Mouse (Mus musculus) CH12F3 (cell line): ENCODE results near the gene Scrn3.

Source experiments
- in situ Hi-C: fragments of 300-500 bp; cut with MboI; formaldehyde crosslinking; loops from 2 replicates; pipeline ENCODE4 v1.14.3; 2020; ENCODE audit warnings: low sequenced_read_pairs

Gene Scrn3

DNA sequence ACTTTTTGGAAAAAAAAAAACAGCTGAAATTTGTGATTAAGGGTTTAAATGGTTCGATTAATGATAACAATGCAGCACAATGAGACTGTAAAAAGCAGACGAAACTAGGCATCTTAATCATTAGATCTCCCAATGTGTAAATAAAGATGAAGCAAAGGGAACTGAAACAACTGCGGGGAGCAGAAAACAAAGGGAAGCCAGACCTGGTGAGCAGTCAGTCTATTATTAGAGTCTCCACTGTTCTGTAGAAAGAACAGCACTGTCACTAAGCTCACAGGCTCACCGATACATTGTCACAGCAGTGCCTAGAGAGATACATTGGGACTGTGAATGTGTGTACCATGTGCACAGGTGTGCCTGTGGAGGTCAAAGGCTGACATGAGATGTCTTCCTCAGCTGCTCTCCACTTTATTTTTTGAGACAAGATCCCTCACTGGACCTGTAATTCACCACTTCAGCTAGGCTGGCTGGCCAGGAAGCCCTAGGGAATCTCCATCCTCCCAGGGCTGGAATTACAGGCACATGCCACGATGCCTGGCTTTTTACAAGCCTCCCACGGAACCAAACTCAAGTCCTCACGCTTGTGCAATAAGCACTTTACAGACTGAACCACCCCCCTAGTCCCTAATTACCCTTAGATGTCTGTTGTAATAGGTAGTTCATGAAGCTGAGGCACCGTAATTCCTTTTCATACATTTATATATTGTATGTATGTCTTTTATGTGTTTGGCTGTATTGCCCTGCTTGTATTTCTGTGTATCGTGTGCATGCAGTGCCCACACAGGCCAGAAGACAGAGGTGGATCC lies 59.3 kb downstream of the Scrn3 start:
- in situ Hi-C loops, result no loop called here

DNA sequence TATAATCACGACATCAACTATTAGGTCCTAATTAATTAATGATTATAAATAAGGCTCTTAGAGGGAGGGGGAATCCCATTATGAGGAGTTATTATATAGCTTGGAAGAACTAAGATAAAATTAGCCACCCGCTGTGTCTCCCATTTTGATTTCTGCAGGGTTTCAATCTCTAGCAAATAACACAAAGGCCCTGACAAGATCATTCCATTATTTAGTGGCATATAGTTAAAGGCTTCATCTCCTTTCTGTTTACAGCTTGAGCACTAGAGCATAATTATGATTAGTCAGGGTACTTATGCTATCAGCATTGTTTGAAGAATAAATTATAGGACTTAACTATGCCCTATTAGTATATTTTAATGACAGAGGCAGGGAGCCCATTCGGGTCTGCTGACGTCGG lies 65.9 kb downstream of the Scrn3 start:
- in situ Hi-C loops, result no loop called here

DNA sequence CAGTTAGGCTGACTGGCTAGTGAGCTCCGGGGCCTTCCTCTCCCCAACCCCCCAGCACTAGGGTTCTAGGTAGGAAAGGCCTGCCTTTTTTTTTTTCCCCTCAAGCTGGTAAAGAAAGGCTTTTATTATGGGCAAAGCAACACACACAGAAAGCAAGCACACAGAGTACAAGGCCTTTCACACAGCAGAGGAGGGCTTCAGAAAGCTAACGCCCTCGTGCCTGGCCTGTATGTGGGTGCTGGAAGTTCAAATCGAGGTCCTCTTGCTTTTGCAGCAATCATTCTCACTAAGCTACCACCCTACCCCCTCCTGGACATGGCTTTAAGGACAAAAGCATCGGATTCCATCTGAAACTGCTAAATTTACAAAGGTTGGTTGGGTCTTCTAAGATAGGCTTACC lies 67.3 kb downstream of the Scrn3 start:
- in situ Hi-C loops, result no loop called here

DNA sequence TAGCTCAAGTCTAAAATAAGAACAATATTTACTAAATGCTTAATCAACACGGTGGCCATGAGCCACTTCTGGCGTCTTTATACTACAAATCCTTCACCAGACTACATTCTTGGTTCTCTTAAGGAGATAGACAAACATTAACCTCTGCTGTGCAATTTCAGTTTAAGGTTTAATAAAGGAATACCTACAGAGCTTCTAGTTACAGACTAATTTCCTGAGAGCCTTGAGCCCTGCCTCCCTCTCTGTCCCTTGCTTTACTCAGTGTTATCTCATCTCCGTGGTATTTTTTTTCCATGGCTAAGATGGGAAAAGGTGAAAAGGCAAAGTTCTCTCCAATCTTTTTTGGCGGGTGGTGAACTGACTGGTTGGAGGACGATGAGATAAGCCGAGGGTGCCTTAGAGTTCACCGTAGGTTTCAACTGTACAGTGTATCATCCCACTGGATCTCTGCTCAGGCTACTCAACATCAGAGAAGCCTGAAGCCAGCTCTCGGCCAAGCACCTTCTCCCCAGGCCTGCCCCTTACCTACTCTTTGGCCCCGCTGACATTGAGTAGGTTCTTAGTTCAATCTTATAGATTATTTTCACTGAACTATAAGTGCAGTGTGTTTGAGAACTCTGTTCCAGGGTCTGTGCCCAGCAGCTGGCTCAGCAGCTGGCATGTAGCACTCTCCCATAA lies 68.0 kb downstream of the Scrn3 start:
- in situ Hi-C loops, result no loop called here

DNA sequence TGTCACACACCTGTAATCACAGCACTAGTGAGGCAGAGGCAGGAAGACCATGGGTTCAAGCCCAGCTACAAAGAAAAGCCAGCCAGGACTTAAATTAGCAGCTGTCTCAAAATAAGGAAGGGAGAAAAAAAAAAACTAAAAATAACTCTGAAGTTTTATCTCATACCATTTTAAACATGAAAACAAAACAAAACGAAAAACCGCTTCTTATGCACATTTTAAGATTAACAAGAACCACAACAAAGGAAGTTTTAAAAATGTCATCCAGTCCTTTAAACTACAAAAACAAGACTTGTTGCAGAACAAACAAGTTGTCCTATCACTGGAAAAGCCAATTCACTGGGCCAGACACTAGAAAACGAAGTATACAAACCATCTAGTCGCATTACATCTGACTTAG lies 72.8 kb downstream of the Scrn3 start:
- in situ Hi-C loops, result no loop called here

DNA sequence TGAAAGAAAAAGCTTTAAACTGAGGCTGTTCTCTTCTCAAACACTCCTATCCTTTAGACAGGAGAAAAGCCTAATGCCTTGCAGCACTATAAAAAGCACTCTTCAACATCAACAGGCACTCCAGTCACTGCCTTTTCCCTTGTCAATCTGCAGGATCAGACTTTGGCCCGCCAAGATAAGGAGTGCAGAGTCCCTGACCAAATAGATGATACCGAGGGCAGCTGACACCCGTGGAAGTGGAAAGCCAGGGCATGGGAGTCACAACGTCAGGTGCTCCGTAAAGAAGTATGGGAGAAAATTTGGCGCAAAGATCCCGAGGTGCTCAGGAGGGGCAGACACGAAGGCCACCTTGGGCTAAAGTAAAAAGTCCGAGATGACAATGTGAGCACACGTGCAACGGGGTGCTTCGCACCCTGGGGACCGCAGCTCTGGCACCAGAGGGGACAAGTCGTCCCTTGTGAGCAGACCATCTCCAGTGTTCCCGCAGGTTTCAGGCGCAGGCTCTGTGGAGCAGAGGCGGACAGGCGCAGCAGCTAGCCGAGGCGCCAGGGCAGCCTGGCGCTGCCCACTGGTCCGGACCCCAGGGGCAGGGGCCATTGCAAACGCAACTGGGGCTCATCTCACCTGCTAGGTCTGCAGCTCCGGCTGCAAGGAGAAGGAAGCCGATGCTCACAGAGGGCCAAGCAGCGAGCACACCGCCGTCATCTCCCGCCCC lies 73.4 kb downstream of the Scrn3 start:
- in situ Hi-C loops, result no loop called here

DNA sequence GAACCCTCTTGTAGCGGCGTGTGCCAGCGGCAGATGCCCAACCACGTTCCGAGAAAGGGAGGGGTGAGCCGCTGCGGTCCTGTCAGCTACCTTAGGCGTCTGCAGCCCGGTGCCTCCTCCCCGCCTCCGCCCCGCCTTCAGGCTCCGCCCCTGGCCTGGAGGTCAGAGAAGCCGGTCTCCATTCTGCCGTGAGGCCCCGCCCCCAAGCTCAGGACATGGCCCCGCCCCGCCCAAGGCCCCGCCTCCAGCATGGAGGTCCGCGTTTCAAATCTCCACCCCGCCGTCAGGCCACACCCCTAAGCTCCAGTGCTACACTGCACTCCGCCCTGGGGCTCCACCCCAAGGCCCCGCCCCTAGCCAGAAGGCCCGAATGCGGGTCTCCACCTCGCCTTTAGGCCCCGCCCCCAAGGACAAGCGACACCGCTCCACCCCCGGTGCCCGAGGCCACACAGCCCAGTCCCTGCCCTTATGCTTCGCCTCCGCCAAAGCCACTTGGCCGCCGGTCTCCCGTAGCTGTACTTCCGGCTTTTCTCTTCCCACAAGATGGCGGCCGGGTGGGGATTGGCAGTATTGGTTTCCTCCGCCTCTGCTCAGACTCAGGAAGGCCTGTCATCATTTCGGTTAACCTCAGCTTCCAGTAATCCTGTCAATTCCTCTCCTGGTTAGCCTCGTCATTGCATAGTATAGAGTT lies 74.1 kb downstream of the Scrn3 start, which contains the start of gene Gpr155:
Gene Gpr155, minus strand, starts transcription at position 217 of the 691 bp plus-strand sequence.
- in situ Hi-C loops, result no loop called here
